Mouse (Mus musculus): ENCODE measurements around the gene Hoxa6. TPM values are rescaled to one million over a fixed set of nuclear protein-coding genes. Genes with fewer than 3 reads are reported as not detected.
A peak's percentile ranks its signal among the peaks of the same experiment; 100 is the strongest.

Gene Hoxa6
- polyA plus RNA-seq, 1 experiment from 2014 or later = 1.2 TPM

GRCm38 (mm10) chr6:52232568-52232965, 24.0 kb upstream of the Hoxa6 start:
- Histone ChIP-seq H3K4me2 (replicated peaks) (peak overlapping the region; percentile 75), H3K27ac (peak overlapping the region; percentile 100), H3K9me3 (no peaks in the 10 kb centered on the region), H3K4me1 (peaks cover 25% of the 10 kb centered on the region), H3K4me3 (peak overlapping the region; percentile 95), H3K36me3 (peaks cover 35% of the 10 kb centered on the region), H3K9ac (peak overlapping the region; percentile 100), H3K27me3 (no peaks in the 10 kb centered on the region)
- ATAC-seq (ENCODE audit: low FRiP score, low read depth) = no peak
- under 1% methylated on average over 18 of the region's 18 CpGs for WGBS

GRCm38 (mm10) chr6:52231885-52232567, 23.5 kb upstream of the Hoxa6 start:
- Histone ChIP-seq H3K4me2 (replicated peaks) (peak overlapping the region; percentile 75), H3K27ac (peak overlapping the region; percentile 100), H3K4me1 (peaks cover 28% of the 10 kb centered on the region), H3K36me3 (peaks cover 35% of the 10 kb centered on the region), H3K27me3 (no peaks in the 10 kb centered on the region), H3K4me3 (peak overlapping the region; percentile 95), H3K9ac (peak overlapping the region; percentile 100), H3K9me3 (no peaks in the 10 kb centered on the region)
- under 1% methylated on average over 18 of the region's 18 CpGs for WGBS
- no peak for ATAC-seq (ENCODE audit: low FRiP score, low read depth)

GRCm38 (mm10) chr6:52230516-52231165, 22.1 kb upstream of the Hoxa6 start, which contains the start of gene Hoxa9:
Gene Hoxa9, minus strand, starts transcription at chr6:52231089.
- Histone ChIP-seq H3K4me1 (peaks cover 19% of the 10 kb centered on the region), H3K9ac (peak within 1 kb of the TSS; percentile 100), H3K9me3 (no peaks in the 10 kb centered on the region), H3K27ac (peak within 1 kb of the TSS; percentile 100), H3K4me2 (replicated peaks) (peak within 1 kb of the TSS; percentile 89), H3K36me3 (peaks cover 31% of the 10 kb centered on the region), H3K4me3 (peak within 1 kb of the TSS; percentile 95), H3K27me3 (no peaks in the 10 kb centered on the region)
- peak; percentile 25; the same call in 1 of the 2 replicates for ATAC-seq (ENCODE audit: low FRiP score, low read depth)
- WGBS = under 1% methylated on average over 24 of the region's 36 CpGs

DNA sequence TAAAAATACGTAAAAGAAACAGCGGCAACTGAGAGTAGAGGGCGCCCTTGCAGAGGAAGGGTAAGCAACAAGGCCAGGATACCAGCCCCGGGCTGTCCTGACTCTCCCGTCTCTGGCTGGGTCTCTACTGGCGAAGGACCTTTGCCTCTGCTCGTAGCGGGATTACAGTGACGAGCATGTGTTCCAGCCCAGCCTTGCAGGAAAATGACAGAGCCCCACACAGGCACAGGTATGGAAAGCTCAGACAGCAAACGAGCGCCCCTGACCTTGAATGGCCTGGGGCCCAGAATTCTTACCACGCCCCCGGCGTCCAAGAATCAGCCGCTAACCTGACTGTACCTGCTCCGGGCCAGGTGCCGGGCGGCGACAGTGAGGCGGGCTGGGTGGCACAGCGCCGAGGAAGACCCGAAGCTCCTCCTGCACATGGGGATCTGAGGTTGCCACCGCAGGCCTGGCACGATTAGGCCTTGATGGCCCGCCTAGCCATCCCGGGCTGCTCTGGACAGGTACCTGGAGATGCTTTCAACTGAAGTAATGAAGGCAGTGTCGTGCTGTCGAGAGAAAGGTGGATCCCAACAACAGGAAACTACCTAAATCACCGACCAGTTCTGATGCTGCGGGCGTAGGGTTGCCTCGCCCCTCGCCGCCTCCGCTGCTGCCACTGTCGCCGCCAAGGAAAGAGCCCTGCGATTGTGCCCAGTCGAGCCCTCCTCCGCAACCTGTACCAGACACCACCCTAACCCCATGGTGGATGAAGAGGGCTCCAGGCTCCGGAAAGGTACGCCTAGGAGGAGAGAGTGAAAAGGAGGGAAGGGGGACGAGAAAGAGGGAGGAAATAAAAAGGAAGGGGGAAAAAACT, 21.3 kb upstream of the Hoxa6 start:
- H3K4me2 ChIP-seq (replicated peaks) = peak overlapping the region; percentile 89
- H3K36me3 ChIP-seq = peaks cover 40% of the 10 kb centered on the region
- no peak for ATAC-seq (ENCODE audit: low FRiP score, low read depth)
- no peaks in the 10 kb centered on the region for H3K27me3 ChIP-seq
- H3K4me3 ChIP-seq = peak overlapping the region; percentile 95
- peak overlapping the region; percentile 99 for H3K9ac ChIP-seq
- no peaks in the 10 kb centered on the region for H3K9me3 ChIP-seq
- under 1% methylated on average over 44 of the region's 44 CpGs for WGBS
- H3K27ac ChIP-seq = peak overlapping the region; percentile 99
- peaks cover 12% of the 10 kb centered on the region for H3K4me1 ChIP-seq

DNA sequence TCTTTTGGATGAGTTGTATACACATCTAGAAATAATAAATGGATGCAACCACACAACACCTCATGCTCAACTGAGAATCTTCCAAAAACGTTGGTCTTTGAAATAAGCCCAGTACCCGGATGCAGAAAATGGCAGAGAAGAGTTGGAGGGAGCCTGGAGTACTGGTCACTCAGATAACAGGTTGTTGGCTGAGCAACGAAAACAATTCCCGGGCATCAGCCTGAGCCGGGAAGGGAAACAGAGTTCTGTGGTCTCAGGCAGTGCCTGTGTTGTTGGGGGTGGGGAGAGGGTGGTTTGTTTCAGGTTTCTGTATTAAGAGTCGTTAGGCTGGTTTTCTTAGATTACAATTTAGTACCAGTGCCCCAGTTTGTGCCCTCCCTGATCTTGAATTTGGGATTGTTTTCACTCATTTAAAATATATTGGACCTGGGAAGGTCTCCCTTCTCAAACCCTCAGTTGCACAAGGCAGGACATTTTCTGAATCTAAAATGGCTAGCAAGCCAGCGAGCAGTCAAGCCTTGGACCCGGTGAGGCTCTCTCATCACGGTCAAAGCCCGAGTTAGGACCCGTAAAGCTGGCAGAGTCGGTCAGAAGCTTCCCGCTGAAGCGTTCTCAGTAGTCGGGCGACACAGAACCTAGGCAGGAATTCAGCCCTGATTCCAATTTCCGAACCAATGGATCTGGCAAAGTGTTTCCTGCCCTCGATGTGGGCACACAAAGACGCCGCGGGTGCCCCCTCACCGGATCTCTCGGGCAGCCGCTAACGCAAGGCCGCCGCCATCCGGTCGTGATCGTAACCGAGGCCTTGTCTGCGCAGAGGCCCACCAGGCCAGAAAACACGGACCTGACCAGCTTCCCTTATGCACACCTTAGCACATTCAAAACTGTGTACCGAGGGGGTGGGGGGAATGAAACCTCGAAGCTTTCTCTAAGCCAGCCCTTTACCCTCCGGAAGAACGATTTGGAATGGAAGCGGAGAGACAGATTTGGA, 20.2 kb upstream of the Hoxa6 start:
- H3K4me3 ChIP-seq = peak overlapping the region; percentile 95
- H3K27me3 ChIP-seq = no peaks in the 10 kb centered on the region
- peak overlapping the region; percentile 99 for H3K27ac ChIP-seq
- peak overlapping the region; percentile 89 for H3K4me2 ChIP-seq (replicated peaks)
- H3K9ac ChIP-seq = peak overlapping the region; percentile 99
- peaks cover 12% of the 10 kb centered on the region for H3K4me1 ChIP-seq
- ATAC-seq (ENCODE audit: low FRiP score, low read depth) = no peak
- under 1% methylated on average over 38 of the region's 38 CpGs for WGBS
- peaks cover 41% of the 10 kb centered on the region for H3K36me3 ChIP-seq
- no peaks in the 10 kb centered on the region for H3K9me3 ChIP-seq

DNA sequence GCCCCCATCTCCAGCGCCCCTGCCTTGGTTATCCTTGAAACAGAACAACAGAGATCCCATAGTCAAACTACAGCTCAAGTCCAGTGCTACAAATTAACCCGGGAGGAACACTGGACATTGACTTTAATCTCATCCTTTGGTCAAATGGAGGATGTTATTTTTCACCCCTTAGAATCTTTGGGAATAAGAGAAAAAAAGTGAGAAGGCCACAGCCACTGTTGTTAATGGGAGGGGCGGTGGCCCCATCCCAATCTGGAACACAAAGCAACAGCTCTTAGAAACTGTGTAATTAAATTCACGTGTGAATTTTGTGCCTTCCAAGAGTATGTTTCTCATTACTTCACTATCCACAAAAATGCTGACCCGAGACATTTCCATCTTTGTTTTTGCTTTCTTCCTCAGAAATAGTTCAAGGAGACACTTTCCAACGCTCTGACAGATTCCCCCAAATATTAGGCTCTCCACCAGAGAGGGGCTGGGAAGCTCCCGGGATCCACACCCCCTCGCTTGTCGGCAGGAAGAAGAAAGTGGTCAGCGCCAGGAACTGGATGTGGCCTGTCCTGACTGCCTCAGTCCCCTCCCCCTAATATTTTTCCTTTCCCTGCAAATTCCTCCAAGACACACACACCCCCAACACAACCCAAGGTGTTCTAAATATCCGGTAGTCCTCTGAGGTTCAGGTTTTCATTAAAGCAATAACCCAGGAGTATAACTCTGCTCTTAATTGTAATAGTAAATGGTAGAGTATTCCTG, 19.1 kb upstream of the Hoxa6 start:
- Histone ChIP-seq H3K36me3 (peaks cover 38% of the 10 kb centered on the region), H3K4me3 (peak overlapping the region; percentile 86), H3K9me3 (no peaks in the 10 kb centered on the region), H3K9ac (peak overlapping the region; percentile 99), H3K27me3 (no peaks in the 10 kb centered on the region), H3K27ac (peak overlapping the region; percentile 99), H3K4me1 (peaks cover 12% of the 10 kb centered on the region), H3K4me2 (replicated peaks) (peak overlapping the region; percentile 93)
- WGBS = 3% methylated on average over 11 of the region's 11 CpGs
- ATAC-seq (ENCODE audit: low FRiP score, low read depth) = no peak

DNA sequence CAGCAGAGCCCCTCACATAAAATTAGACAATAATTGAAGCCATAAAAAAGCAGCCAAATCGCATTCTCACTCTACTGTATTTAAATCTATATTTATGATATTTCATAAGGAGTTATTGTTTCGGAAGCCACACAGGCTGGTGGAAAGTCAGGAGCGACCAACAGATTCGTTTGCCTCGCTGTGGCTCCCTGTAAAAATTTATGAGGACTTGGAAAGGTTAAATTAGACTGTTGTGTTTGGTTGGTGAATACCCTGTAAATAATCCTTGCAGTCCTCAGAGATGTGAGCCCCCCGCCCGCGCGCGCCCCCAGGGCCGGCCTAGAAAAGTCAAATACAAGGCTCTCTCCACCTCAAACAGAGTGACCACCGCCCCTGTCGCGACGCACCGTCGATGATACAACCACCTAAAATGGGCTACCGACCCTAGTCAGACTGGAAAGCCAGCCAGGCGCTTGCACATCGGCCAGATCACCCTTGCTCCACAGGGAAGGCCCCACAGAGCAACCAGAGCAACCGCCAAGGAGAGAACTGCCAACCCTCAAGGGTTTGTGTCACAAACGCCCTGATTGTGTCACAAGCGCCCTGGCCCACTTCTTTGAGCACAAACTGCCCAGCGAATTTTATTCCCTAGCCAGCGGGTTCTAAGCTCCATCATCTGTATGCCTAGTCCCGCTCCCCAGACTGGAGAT, 18.2 kb upstream of the Hoxa6 start:
- H3K36me3 ChIP-seq = peaks cover 29% of the 10 kb centered on the region
- peak overlapping the region; percentile 99 for H3K9ac ChIP-seq
- H3K4me2 ChIP-seq (replicated peaks) = peak overlapping the region; percentile 93
- peak overlapping the region; percentile 86 for H3K4me3 ChIP-seq
- peak overlapping the region; percentile 99 for H3K27ac ChIP-seq
- H3K27me3 ChIP-seq = no peaks in the 10 kb centered on the region
- H3K9me3 ChIP-seq = no peaks in the 10 kb centered on the region
- WGBS = 1% methylated on average over 26 of the region's 26 CpGs
- H3K4me1 ChIP-seq = peaks cover 18% of the 10 kb centered on the region
- peak; percentile 3; the same call in 1 of the 2 replicates for ATAC-seq (ENCODE audit: low FRiP score, low read depth)

- Histone ChIP-seq H3K9ac (peak overlapping the region; percentile 99), H3K27ac (peak overlapping the region; percentile 99), H3K9me3 (no peaks in the 10 kb centered on the region), H3K4me3 (peak overlapping the region; percentile 86), H3K27me3 (no peaks in the 10 kb centered on the region), H3K4me1 (peaks cover 25% of the 10 kb centered on the region), H3K4me2 (replicated peaks) (peak overlapping the region; percentile 93), H3K36me3 (peaks cover 27% of the 10 kb centered on the region)
- peak; percentile 62 for ATAC-seq (ENCODE audit: low FRiP score, low read depth)
- WGBS = under 1% methylated on average over 69 of the region's 69 CpGs
These were observed 17.4 kb upstream of the Hoxa6 start for GRCm38 (mm10) chr6:52225612-52226568.

GRCm38 (mm10) chr6:52224895-52225611, 16.5 kb upstream of the Hoxa6 start:
- Histone ChIP-seq H3K27me3 (0 out of 2 replicates have a peak, but pooled peaks cover under 1% of the 10 kb centered on the region), H3K4me3 (peak overlapping the region; percentile 86), H3K4me2 (replicated peaks) (peak overlapping the region; percentile 93), H3K9me3 (no peaks in the 10 kb centered on the region), H3K9ac (peak overlapping the region; percentile 99), H3K27ac (peak overlapping the region; percentile 99), H3K4me1 (peaks cover 33% of the 10 kb centered on the region), H3K36me3 (peaks cover 24% of the 10 kb centered on the region)
- under 1% methylated on average over 36 of the region's 36 CpGs for WGBS
- no peak for ATAC-seq (ENCODE audit: low FRiP score, low read depth)

Measured in limb, embryonic 13.5 days (tissue).